Mouse (Mus musculus) intestine, embryonic 14.5 days (tissue): ENCODE measurements around the gene Pwp1. TPM values are rescaled to one million over a fixed set of nuclear protein-coding genes. Genes with fewer than 3 reads are reported as not detected.

Experiments
- ATAC-seq: fragments of 200-750 bp; cut with Nextera tagmentation; replicated peaks from 2 replicates; pipeline ENCODE4 v1.8.0; 2017; ENCODE audit warnings: low read depth, moderate number of reproducible peaks, moderate TSS enrichment, moderate library complexity; ENCODE audit not compliant: low FRiP score, low TSS enrichment
- DNase-seq: peaks from one replicate; pipeline ENCODE4 v3.0.0-alpha.2; 2018; ENCODE audit warnings: low spot score
- H3K27ac ChIP-seq: fragments of 300-500 bp; sonication (generic); 2 replicates; pipeline ENCODE4 v1.5.1; 2014; ENCODE audit warnings: low read depth, mild to moderate bottlenecking, control low read depth
- H3K27me3 ChIP-seq: fragments of 300-500 bp; sonication (generic); replicated peaks from 2 replicates; pipeline ENCODE4 v1.6.1; 2014; ENCODE audit warnings: low read length, control low read depth; ENCODE audit not compliant: control insufficient read depth, insufficient read depth
- H3K36me3 ChIP-seq: fragments of 300-500 bp; sonication (generic); 2 replicates; pipeline ENCODE4 v1.6.1; 2014; ENCODE audit warnings: low read length, control low read depth; ENCODE audit not compliant: control insufficient read depth, insufficient read depth
- H3K4me1 ChIP-seq: fragments of 300-500 bp; sonication (generic); replicated peaks from 2 replicates; pipeline ENCODE4 v1.6.1; 2014; ENCODE audit warnings: low read length, control low read depth, mixed read lengths; ENCODE audit not compliant: control insufficient read depth, insufficient read depth
- H3K4me2 ChIP-seq: fragments of 300-500 bp; sonication (generic); 2 replicates; pipeline ENCODE4 v1.6.1; 2014; ENCODE audit warnings: low read length
- H3K4me3 ChIP-seq: fragments of 300-500 bp; sonication (generic); 2 replicates; pipeline ENCODE4 v1.5.1; 2014; ENCODE audit warnings: low read depth, low read length, control low read depth, mixed read lengths
- H3K9ac ChIP-seq: fragments of 300-500 bp; sonication (generic); 2 replicates; pipeline ENCODE4 v1.6.1; 2014; ENCODE audit warnings: mild to moderate bottlenecking, low read length
- H3K9me3 ChIP-seq: fragments of 300-500 bp; sonication (generic); 2 replicates; pipeline ENCODE4 v1.6.1; 2016; ENCODE audit warnings: low read length, control low read depth; ENCODE audit not compliant: control insufficient read depth
- WGBS: fragments of 180-500 bp; shearing (Covaris S2); extraction: QIAGEN DNeasy Blood & Tissue Kit; methylation state at CpG from one replicate; pipeline ENCODE4 v1.1.7; 2014; 5-methylcytosine and 5-hydroxymethylcytosine counted together
- polyA plus RNA-seq: library from polyadenylated mRNA; unstranded; fragments of >200 nt; fragmentation: Nextera tagmentation; extraction: Ambion mirVana; gene quantifications from 2 replicates; pipeline ENCODE4 v1.2.1, GENCODE M21; 2014

The Pwp1 gene
- polyA plus RNA-seq, 1 experiment from 2014 or later = 82.1 TPM

DNA sequence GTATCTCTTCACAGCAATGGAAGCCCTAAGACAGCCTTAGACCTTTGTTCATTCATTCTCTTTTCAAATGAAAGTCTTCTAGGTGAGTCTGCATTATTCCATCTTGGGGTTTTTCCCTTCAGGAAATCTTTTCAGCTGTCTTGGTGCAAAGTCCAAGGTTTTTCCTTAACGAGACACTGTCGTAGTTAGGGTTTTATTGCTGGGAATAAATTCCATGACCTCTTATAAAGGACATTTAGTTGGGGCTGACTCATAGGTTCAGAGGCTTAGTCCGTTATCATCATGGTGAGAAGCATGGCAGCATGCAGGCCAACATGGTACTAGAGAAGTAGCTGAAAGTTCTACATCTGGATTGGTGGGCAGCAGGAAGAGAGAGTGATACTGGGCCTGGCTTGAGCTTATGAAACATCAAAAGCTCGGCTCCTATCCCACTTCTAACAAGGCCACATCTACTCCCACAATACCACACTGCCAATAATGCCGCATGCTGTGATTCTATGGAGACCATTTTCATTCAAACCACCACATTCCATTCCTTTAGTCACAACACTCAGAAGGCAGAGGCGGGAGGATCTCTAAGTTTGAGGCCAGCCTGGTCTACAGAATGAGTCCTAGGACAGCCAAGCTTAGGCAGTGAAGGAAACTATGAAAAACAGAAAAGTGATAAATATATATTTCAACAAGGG, 107.1 kb downstream of the Pwp1 start:
- DNase-seq = no peak
- H3K9me3 ChIP-seq = no peaks in the 10 kb centered on the region
- no peaks in the 10 kb centered on the region for H3K4me1 ChIP-seq
- ATAC-seq = no peak
- H3K4me2 ChIP-seq = no peak overlapping the region
- H3K36me3 ChIP-seq = peaks cover 52% of the 10 kb centered on the region
- H3K27me3 ChIP-seq = no peaks in the 10 kb centered on the region
- no peak overlapping the region for H3K9ac ChIP-seq
- WGBS = 89% methylated on average over 6 of the region's 6 CpGs
- no peak overlapping the region for H3K4me3 ChIP-seq
- no peak overlapping the region for H3K27ac ChIP-seq

Other genes starting within 250 kb of the Pwp1 start
- gene Prdm4, start 87.6 kb downstream of the Pwp1 start, polyA plus RNA-seq = 27.3 and 28.2 TPM in 2 replicates
- gene Ascl4, start 98.2 kb downstream of the Pwp1 start, polyA plus RNA-seq = not detected in 2 replicates
- gene Rtcb, start 128.3 kb downstream of the Pwp1 start, polyA plus RNA-seq = 162 and 172 TPM in 2 replicates
- gene Bpifc, start 182.4 kb downstream of the Pwp1 start, polyA plus RNA-seq = 0.07 TPM in 1 of 2 replicates, not detected in the other
- gene Fbxo7, start 192.5 kb downstream of the Pwp1 start, polyA plus RNA-seq = 28.5 and 31.0 TPM in 2 replicates